Mouse (Mus musculus): Measurements from ENCODE around the gene Yaf2. TPM values are rescaled to one million over a fixed set of nuclear protein-coding genes. Genes with fewer than 3 reads are reported as not detected.

The Yaf2 gene
- polyA plus RNA-seq, 1 experiment from 2014 or later = 31.4 TPM

- Histone ChIP-seq H3K9me3 (ENCODE audit: control insufficient read depth, low read length) (no peaks in the 10 kb centered on the region), H3K4me2 (ENCODE audit: low read depth, low read length) (no peak overlapping the region), H3K27me3 (replicated peaks; ENCODE audit: control insufficient read depth, insufficient read depth, low read length) (no peaks in the 10 kb centered on the region), H3K36me3 (ENCODE audit: control insufficient read depth, insufficient read depth, low read length) (no peaks in the 10 kb centered on the region; the same call in 1 of the 2 replicates), H3K4me1 (ENCODE audit: control insufficient read depth, insufficient read depth, low read length) (no peaks in the 10 kb centered on the region; the same call in 1 of the 2 replicates), H3K4me3 (ENCODE audit: low read length) (no peak overlapping the region), H3K27ac (ENCODE audit: low read length) (no peak overlapping the region), H3K9ac (ENCODE audit: low read depth, low read length) (no peak overlapping the region)
- WGBS = 51% methylated on average over 2 of the region's 2 CpGs
- ATAC-seq = no peak
Observed at GRCm38 (mm10) chr15:93265728-93266127, 71.0 kb downstream of the Yaf2 start.

GRCm38 (mm10) chr15:93265231-93265630, 71.5 kb downstream of the Yaf2 start:
- H3K27ac ChIP-seq (ENCODE audit: low read length) = no peak overlapping the region
- no peak overlapping the region for H3K4me2 ChIP-seq (ENCODE audit: low read depth, low read length)
- WGBS = 64% methylated on average over 3 of the region's 3 CpGs
- no peaks in the 10 kb centered on the region for H3K9me3 ChIP-seq (ENCODE audit: control insufficient read depth, low read length)
- H3K36me3 ChIP-seq (ENCODE audit: control insufficient read depth, insufficient read depth, low read length) = no peaks in the 10 kb centered on the region; the same call in 1 of the 2 replicates
- ATAC-seq = no peak
- H3K9ac ChIP-seq (ENCODE audit: low read depth, low read length) = no peak overlapping the region
- H3K4me3 ChIP-seq (ENCODE audit: low read length) = no peak overlapping the region
- H3K4me1 ChIP-seq (ENCODE audit: control insufficient read depth, insufficient read depth, low read length) = no peaks in the 10 kb centered on the region; the same call in 1 of the 2 replicates
- H3K27me3 ChIP-seq (replicated peaks; ENCODE audit: control insufficient read depth, insufficient read depth, low read length) = no peaks in the 10 kb centered on the region

GRCm38 (mm10) chr15:93264221-93264620, 72.5 kb downstream of the Yaf2 start:
- 90% methylated on average over 3 of the region's 3 CpGs for WGBS
- H3K36me3 ChIP-seq (ENCODE audit: control insufficient read depth, insufficient read depth, low read length) = no peaks in the 10 kb centered on the region; the same call in 1 of the 2 replicates
- H3K4me1 ChIP-seq (ENCODE audit: control insufficient read depth, insufficient read depth, low read length) = no peaks in the 10 kb centered on the region; the same call in 1 of the 2 replicates
- H3K27ac ChIP-seq (ENCODE audit: low read length) = no peak overlapping the region
- H3K9me3 ChIP-seq (ENCODE audit: control insufficient read depth, low read length) = no peaks in the 10 kb centered on the region
- H3K27me3 ChIP-seq (replicated peaks; ENCODE audit: control insufficient read depth, insufficient read depth, low read length) = no peaks in the 10 kb centered on the region
- H3K4me2 ChIP-seq (ENCODE audit: low read depth, low read length) = no peak overlapping the region
- no peak overlapping the region for H3K4me3 ChIP-seq (ENCODE audit: low read length)
- H3K9ac ChIP-seq (ENCODE audit: low read depth, low read length) = no peak overlapping the region
- no peak for ATAC-seq

- H3K4me2 ChIP-seq (ENCODE audit: low read depth, low read length) = no peak overlapping the region
- no peaks in the 10 kb centered on the region for H3K9me3 ChIP-seq (ENCODE audit: control insufficient read depth, low read length)
- no peaks in the 10 kb centered on the region for H3K27me3 ChIP-seq (replicated peaks; ENCODE audit: control insufficient read depth, insufficient read depth, low read length)
- no peak overlapping the region for H3K27ac ChIP-seq (ENCODE audit: low read length)
- no peaks in the 10 kb centered on the region for H3K36me3 ChIP-seq (ENCODE audit: control insufficient read depth, insufficient read depth, low read length)
- ATAC-seq = no peak
- H3K9ac ChIP-seq (ENCODE audit: low read depth, low read length) = no peak overlapping the region
- H3K4me3 ChIP-seq (ENCODE audit: low read length) = no peak overlapping the region
- 83% methylated on average over 7 of the region's 7 CpGs for WGBS
- H3K4me1 ChIP-seq (ENCODE audit: control insufficient read depth, insufficient read depth, low read length) = no peaks in the 10 kb centered on the region; the same call in 1 of the 2 replicates
Observed at GRCm38 (mm10) chr15:93263566-93263965, 73.2 kb downstream of the Yaf2 start.

GRCm38 (mm10) chr15:93262818-93263217, 73.9 kb downstream of the Yaf2 start:
- Histone ChIP-seq H3K9ac (ENCODE audit: low read depth, low read length) (no peak overlapping the region), H3K4me1 (ENCODE audit: control insufficient read depth, insufficient read depth, low read length) (no peaks in the 10 kb centered on the region; the same call in 1 of the 2 replicates), H3K9me3 (ENCODE audit: control insufficient read depth, low read length) (no peaks in the 10 kb centered on the region), H3K36me3 (ENCODE audit: control insufficient read depth, insufficient read depth, low read length) (no peaks in the 10 kb centered on the region), H3K4me2 (ENCODE audit: low read depth, low read length) (no peak overlapping the region), H3K4me3 (ENCODE audit: low read length) (no peak overlapping the region), H3K27ac (ENCODE audit: low read length) (no peak overlapping the region), H3K27me3 (replicated peaks; ENCODE audit: control insufficient read depth, insufficient read depth, low read length) (no peaks in the 10 kb centered on the region)
- 56% methylated on average over 5 of the region's 5 CpGs for WGBS
- ATAC-seq = no peak

- H3K27me3 ChIP-seq (replicated peaks; ENCODE audit: control insufficient read depth, insufficient read depth, low read length) = no peaks in the 10 kb centered on the region
- H3K9ac ChIP-seq (ENCODE audit: low read depth, low read length) = no peak overlapping the region
- H3K9me3 ChIP-seq (ENCODE audit: control insufficient read depth, low read length) = no peaks in the 10 kb centered on the region
- no peak overlapping the region for H3K4me2 ChIP-seq (ENCODE audit: low read depth, low read length)
- ATAC-seq = no peak
- H3K36me3 ChIP-seq (ENCODE audit: control insufficient read depth, insufficient read depth, low read length) = 0 out of 2 replicates have a peak, but pooled peaks cover under 1% of the 10 kb centered on the region
- WGBS = 70% methylated on average over 5 of the region's 5 CpGs
- H3K27ac ChIP-seq (ENCODE audit: low read length) = no peak overlapping the region
- H3K4me3 ChIP-seq (ENCODE audit: low read length) = no peak overlapping the region
- H3K4me1 ChIP-seq (ENCODE audit: control insufficient read depth, insufficient read depth, low read length) = no peaks in the 10 kb centered on the region; the same call in 1 of the 2 replicates
Observed at GRCm38 (mm10) chr15:93262274-93262673, 74.5 kb downstream of the Yaf2 start.

GRCm38 (mm10) chr15:93259933-93260332, 76.8 kb downstream of the Yaf2 start:
- Histone ChIP-seq H3K4me3 (ENCODE audit: low read length) (no peak overlapping the region), H3K4me1 (ENCODE audit: control insufficient read depth, insufficient read depth, low read length) (no peaks in the 10 kb centered on the region; the same call in 1 of the 2 replicates), H3K9ac (ENCODE audit: low read depth, low read length) (no peak overlapping the region), H3K27ac (ENCODE audit: low read length) (no peak overlapping the region), H3K27me3 (replicated peaks; ENCODE audit: control insufficient read depth, insufficient read depth, low read length) (no peaks in the 10 kb centered on the region), H3K36me3 (ENCODE audit: control insufficient read depth, insufficient read depth, low read length) (0 out of 2 replicates have a peak, but pooled peaks cover 6% of the 10 kb centered on the region), H3K4me2 (ENCODE audit: low read depth, low read length) (no peak overlapping the region), H3K9me3 (ENCODE audit: control insufficient read depth, low read length) (no peaks in the 10 kb centered on the region)
- no peak for ATAC-seq
- 87% methylated on average over 8 of the region's 8 CpGs for WGBS

GRCm38 (mm10) chr15:93255295-93255694, 81.4 kb downstream of the Yaf2 start:
- H3K4me2 ChIP-seq (ENCODE audit: low read depth, low read length) = no peak overlapping the region
- H3K27me3 ChIP-seq (replicated peaks; ENCODE audit: control insufficient read depth, insufficient read depth, low read length) = no peaks in the 10 kb centered on the region
- H3K27ac ChIP-seq (ENCODE audit: low read length) = no peak overlapping the region
- no peak overlapping the region for H3K4me3 ChIP-seq (ENCODE audit: low read length)
- H3K9ac ChIP-seq (ENCODE audit: low read depth, low read length) = no peak overlapping the region
- no peak for ATAC-seq
- no peaks in the 10 kb centered on the region for H3K9me3 ChIP-seq (ENCODE audit: control insufficient read depth, low read length)
- H3K4me1 ChIP-seq (ENCODE audit: control insufficient read depth, insufficient read depth, low read length) = no peaks in the 10 kb centered on the region
- WGBS = 81% methylated on average over 10 of the region's 10 CpGs
- H3K36me3 ChIP-seq (ENCODE audit: control insufficient read depth, insufficient read depth, low read length) = 0 out of 2 replicates have a peak, but pooled peaks cover 10% of the 10 kb centered on the region

GRCm38 (mm10) chr15:93253172-93253571, 83.6 kb downstream of the Yaf2 start:
- H3K4me1 ChIP-seq (ENCODE audit: control insufficient read depth, insufficient read depth, low read length) = no peaks in the 10 kb centered on the region
- 80% methylated on average over 8 of the region's 8 CpGs for WGBS
- no peak overlapping the region for H3K9ac ChIP-seq (ENCODE audit: low read depth, low read length)
- ATAC-seq = no peak
- H3K4me3 ChIP-seq (ENCODE audit: low read length) = no peak overlapping the region
- no peak overlapping the region for H3K27ac ChIP-seq (ENCODE audit: low read length)
- no peak overlapping the region for H3K4me2 ChIP-seq (ENCODE audit: low read depth, low read length)
- H3K36me3 ChIP-seq (ENCODE audit: control insufficient read depth, insufficient read depth, low read length) = 0 out of 2 replicates have a peak, but pooled peaks cover 10% of the 10 kb centered on the region
- H3K27me3 ChIP-seq (replicated peaks; ENCODE audit: control insufficient read depth, insufficient read depth, low read length) = no peaks in the 10 kb centered on the region
- no peaks in the 10 kb centered on the region for H3K9me3 ChIP-seq (ENCODE audit: control insufficient read depth, low read length)

- ATAC-seq = no peak
- no peak overlapping the region for H3K9ac ChIP-seq (ENCODE audit: low read depth, low read length)
- WGBS = 87% methylated on average over 6 of the region's 6 CpGs
- H3K36me3 ChIP-seq (ENCODE audit: control insufficient read depth, insufficient read depth, low read length) = 0 out of 2 replicates have a peak, but pooled peaks cover 10% of the 10 kb centered on the region
- H3K4me2 ChIP-seq (ENCODE audit: low read depth, low read length) = no peak overlapping the region
- no peak overlapping the region for H3K27ac ChIP-seq (ENCODE audit: low read length)
- no peak overlapping the region for H3K4me3 ChIP-seq (ENCODE audit: low read length)
- no peaks in the 10 kb centered on the region for H3K27me3 ChIP-seq (replicated peaks; ENCODE audit: control insufficient read depth, insufficient read depth, low read length)
- no peaks in the 10 kb centered on the region for H3K4me1 ChIP-seq (ENCODE audit: control insufficient read depth, insufficient read depth, low read length)
- H3K9me3 ChIP-seq (ENCODE audit: control insufficient read depth, low read length) = no peaks in the 10 kb centered on the region
Observed at GRCm38 (mm10) chr15:93252396-93252795, 84.3 kb downstream of the Yaf2 start.

All from intestine, embryonic 16.5 days (tissue).